Mouse (Mus musculus) G1E (cell line): ENCODE data around the gene Olfr90.

ENCODE experiments used
- CTCF ChIP-seq: IDR thresholded peaks from 2 replicates; pipeline ENCODE4 v1.5.1; 2012; ENCODE audit warnings: low read depth, low read length, inconsistent platforms, mixed read lengths
- GATA1 ChIP-seq: IDR thresholded peaks from 2 replicates; pipeline ENCODE4 v1.6.1; 2012; ENCODE audit warnings: borderline replicate concordance, low read length, inconsistent platforms, mixed read lengths
- TAL1 ChIP-seq: conservative IDR thresholded peaks from 2 replicates; pipeline ENCODE4 v1.6.1; 2012; ENCODE audit warnings: low read depth, low read length, inconsistent platforms, mixed read lengths

DNA sequence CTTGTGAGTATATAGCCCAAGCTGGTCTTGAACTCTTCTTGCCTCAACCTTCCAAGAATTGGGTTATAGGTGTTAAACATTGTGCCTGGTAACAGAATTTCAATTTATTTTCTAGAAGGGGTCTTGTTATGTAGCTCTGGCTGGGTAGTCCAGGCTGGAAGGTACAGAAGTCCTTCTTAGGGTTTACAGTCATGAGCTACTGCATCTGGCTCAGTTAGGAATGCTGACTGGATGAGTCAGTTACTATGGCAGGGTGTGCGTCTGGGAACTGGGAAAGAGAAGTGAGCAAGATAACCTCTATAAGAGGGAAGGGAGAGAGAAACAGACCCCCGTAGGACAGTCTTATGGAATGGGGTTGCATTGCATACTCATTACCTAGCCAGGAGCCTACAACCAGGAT, 12.5 kb downstream of the Olfr90 start:
- TF ChIP-seq CTCF = no peak
- TF ChIP-seq TAL1 = no peak
- TF ChIP-seq GATA1 = no peak
